ENCODE assay signal across 8 mouse cellular contexts in the genomic region with DNA sequence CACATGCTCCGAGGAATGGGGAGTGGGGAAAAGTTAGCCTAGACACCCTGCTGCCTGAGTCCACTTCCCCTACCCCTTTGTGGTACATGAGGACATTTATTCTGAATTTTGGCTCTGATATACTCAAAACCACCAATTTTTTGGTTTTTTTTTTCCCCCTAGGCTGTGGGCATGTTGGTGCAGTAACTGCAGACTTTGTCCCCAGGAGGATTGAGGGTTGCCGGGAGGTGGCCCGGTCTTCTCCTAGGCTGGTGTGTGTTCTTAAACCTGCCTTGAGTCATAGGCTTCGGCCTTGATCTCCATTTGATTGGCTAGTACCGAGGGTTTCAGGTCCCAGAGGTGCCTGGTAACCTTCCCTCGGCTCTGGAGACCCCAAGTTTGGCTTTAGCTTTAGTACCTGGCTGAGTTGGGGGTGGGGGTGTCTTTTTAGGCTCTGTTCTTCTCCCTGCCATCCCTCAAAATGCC. TPM values are rescaled to one million over a fixed set of nuclear protein-coding genes. Genes with fewer than 3 reads are reported as not detected.
DNase-seq lines count a peak whose midpoint lies in the region; ATAC-seq and TF ChIP-seq lines count a peak whose summit lies in the region.

No protein-coding gene starts in this region.

- WGBS in lung, embryonic 14.5 days: 23% methylated on average over 6 of the region's 6 CpGs
- 32% methylated on average over 6 of the region's 6 CpGs for WGBS in embryonic facial prominence, embryonic 13.5 days
- WGBS in neural tube, embryonic 12.5 days: 44% methylated on average over 6 of the region's 6 CpGs

- H3K36me3 ChIP-seq in lung, embryonic 14.5 days (ENCODE audit: insufficient read depth): no peaks in the 10 kb centered on the region
- H3K36me3 ChIP-seq in embryonic facial prominence, embryonic 13.5 days: no peaks in the 10 kb centered on the region
- no peaks in the 10 kb centered on the region for H3K36me3 ChIP-seq in neural tube, embryonic 12.5 days

- H3K4me1 ChIP-seq in lung, embryonic 14.5 days (ENCODE audit: insufficient read depth): peaks cover 36% of the 10 kb centered on the region
- peaks cover 53% of the 10 kb centered on the region for H3K4me1 ChIP-seq in embryonic facial prominence, embryonic 13.5 days
- peaks cover 53% of the 10 kb centered on the region for H3K4me1 ChIP-seq in neural tube, embryonic 12.5 days

- intact Hi-C loops in gastrocnemius, postnatal 14 days (cut with DNase I; ENCODE audit: low total_unique reads): no loop called here

- H3K9me3 ChIP-seq in lung, embryonic 14.5 days (ENCODE audit: low read depth, low read length): no peaks in the 10 kb centered on the region
- H3K9me3 ChIP-seq in embryonic facial prominence, embryonic 13.5 days: no peaks in the 10 kb centered on the region
- no peaks in the 10 kb centered on the region for H3K9me3 ChIP-seq in neural tube, embryonic 12.5 days

- peak overlapping the region; percentile 94 for H3K9ac ChIP-seq in lung, embryonic 14.5 days
- H3K9ac ChIP-seq in embryonic facial prominence, embryonic 13.5 days: peak overlapping the region; percentile 92
- peak overlapping the region; percentile 96 for H3K9ac ChIP-seq in neural tube, embryonic 12.5 days

- peak overlapping the region; percentile 96 for H3K4me2 ChIP-seq in lung, embryonic 14.5 days
- peak overlapping the region; percentile 88 for H3K4me2 ChIP-seq in embryonic facial prominence, embryonic 13.5 days
- peak overlapping the region; percentile 83 for H3K4me2 ChIP-seq in neural tube, embryonic 12.5 days (replicated peaks)

- DNase-seq in lung, embryonic 14.5 days: no peak
- DNase-seq in lung, postnatal 10 days: no peak
- peak; percentile 57 for DNase-seq in kidney, adult 9 months
- no peak for DNase-seq in gastrocnemius, postnatal 14 days
- DNase-seq in T-cell, adult 2 months (ENCODE audit: low spot score): no peak
- DNase-seq in urinary bladder, postnatal 25 days (ENCODE audit: low spot score): no peak

- no peaks in the 10 kb centered on the region for H3K27me3 ChIP-seq in lung, embryonic 14.5 days (ENCODE audit: insufficient read depth, low read length)
- H3K27me3 ChIP-seq in embryonic facial prominence, embryonic 13.5 days: no peaks in the 10 kb centered on the region
- no peaks in the 10 kb centered on the region for H3K27me3 ChIP-seq in neural tube, embryonic 12.5 days (replicated peaks)

- TF ChIP-seq CTCF in lung, embryonic 14.5 days (IDR thresholded peaks at IDR 0.05; ENCODE audit: low read depth): no peak

- peak overlapping the region; percentile 80 for H3K27ac ChIP-seq in lung, embryonic 14.5 days (ENCODE audit: low read depth)
- peak overlapping the region; percentile 91 for H3K27ac ChIP-seq in embryonic facial prominence, embryonic 13.5 days
- H3K27ac ChIP-seq in neural tube, embryonic 12.5 days: peak overlapping the region; percentile 61

- ATAC-seq in lung, embryonic 14.5 days (ENCODE audit: insufficient read depth): no peak
- ATAC-seq in embryonic facial prominence, embryonic 13.5 days (ENCODE audit: insufficient number of reproducible peaks, insufficient read depth, low FRiP score, low TSS enrichment, low read depth): no peak
- no peak for ATAC-seq in neural tube, embryonic 12.5 days (ENCODE audit: low FRiP score, low read depth)

- peak overlapping the region; percentile 91 for H3K4me3 ChIP-seq in lung, embryonic 14.5 days (ENCODE audit: low read depth, low read length)
- peak overlapping the region; percentile 82 for H3K4me3 ChIP-seq in embryonic facial prominence, embryonic 13.5 days
- peak overlapping the region; percentile 95 for H3K4me3 ChIP-seq in neural tube, embryonic 12.5 days

RNA-seq across cellular contexts. Expression of a gene that starts 1.7 kb away (rescaled TPM):
- 22.8 and 26.5 TPM in 2 replicates for polyA plus RNA-seq in lung, embryonic 14.5 days (2014; fragmentation: Nextera tagmentation; extraction: Ambion mirVana)
- 17.7 and 20.1 TPM in 2 replicates for polyA plus RNA-seq in embryonic facial prominence, embryonic 13.5 days (2015; fragmentation: Nextera tagmentation; extraction: Ambion mirVana)
- 106 and 112 TPM in 2 replicates for polyA plus RNA-seq in neural tube, embryonic 12.5 days (2016; fragmentation: Nextera tagmentation; extraction: Ambion mirVana)
- 10 to 100 TPM; 16.2 to 16.4 TPM for total RNA-seq in gastrocnemius, postnatal 14 days (2021)
